Mouse (Mus musculus): ENCODE measurements at regions not wholly inside any gene's neighbourhood (a gene's known extent, or its start where the extent isn't known, plus 50 kb on each side); places are given as distances from the start of the nearest gene placed in this dataset.
A peak's percentile ranks its signal among the peaks of the same experiment; 100 is the strongest.
"Not testable (repeated sequence)": the region's sequence is repeated elsewhere in the genome, so short reads cannot be mapped to it uniquely, and the experiment has no call there.

- DNase-seq (ENCODE audit: low read depth, low spot score): not testable (repeated sequence)
These were observed 502.6 kb upstream of the Gdi2 start for GRCm38 (mm10) chr13:3035291-3035690.

GRCm38 (mm10) chr13:3037010-3037409 is 500.9 kb upstream of the Gdi2 start:
- DNase-seq (ENCODE audit: low read depth, low spot score): peak; percentile 29

GRCm38 (mm10) chr13:3046381-3047105 is 491.3 kb upstream of the Gdi2 start:
- DNase-seq (ENCODE audit: low read depth, low spot score): not testable (repeated sequence)

- not testable (repeated sequence) for DNase-seq (ENCODE audit: low read depth, low spot score)
These were observed 454.4 kb upstream of the Gdi2 start for GRCm38 (mm10) chr13:3083480-3083879.

DNA sequence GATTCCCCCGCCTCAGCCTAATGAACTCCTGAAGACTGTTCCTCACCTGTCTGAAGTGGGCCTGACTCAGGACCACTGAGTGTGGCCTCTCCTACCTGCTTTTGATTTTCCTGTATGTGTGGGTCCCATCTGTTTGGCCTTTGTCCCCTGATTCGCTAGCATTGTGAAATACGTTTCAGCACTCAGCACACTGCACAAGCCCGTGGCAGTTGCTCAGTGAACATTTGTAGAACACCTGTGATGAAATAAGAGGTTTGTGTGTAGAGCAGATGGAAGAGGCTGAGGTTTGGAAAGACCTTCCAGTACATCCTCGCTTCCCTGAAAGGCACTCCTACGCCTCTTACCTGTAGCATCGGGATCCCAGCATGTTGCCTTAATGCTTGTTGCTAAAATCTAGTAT is 447.9 kb upstream of the Gdi2 start:
- not testable (repeated sequence) for DNase-seq (ENCODE audit: low read depth, low spot score)

DNA sequence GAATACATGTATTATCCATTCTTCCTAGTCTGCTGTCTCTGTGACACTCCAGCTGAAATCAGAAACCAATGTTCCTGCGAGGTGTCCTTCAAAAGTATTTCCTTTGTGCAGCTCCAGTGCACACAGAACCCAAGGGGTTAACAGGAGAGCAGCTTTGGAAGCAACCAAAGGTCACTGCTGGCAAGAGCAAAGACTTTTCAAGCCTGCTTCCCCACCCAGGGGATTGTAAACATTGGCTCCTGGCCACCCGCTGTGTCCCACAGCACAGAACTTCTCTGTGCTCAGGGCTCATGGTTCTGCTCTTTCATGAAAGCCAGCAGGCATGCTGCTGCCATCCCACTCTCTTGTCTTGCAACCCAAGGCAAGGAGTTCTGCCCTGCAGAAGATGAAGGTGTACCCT is 431.3 kb upstream of the Gdi2 start:
- not testable (repeated sequence) for DNase-seq (ENCODE audit: low read depth, low spot score)

GRCm38 (mm10) chr13:3128150-3128549 is 409.7 kb upstream of the Gdi2 start:
- not testable (repeated sequence) for DNase-seq (ENCODE audit: low read depth, low spot score)

DNA sequence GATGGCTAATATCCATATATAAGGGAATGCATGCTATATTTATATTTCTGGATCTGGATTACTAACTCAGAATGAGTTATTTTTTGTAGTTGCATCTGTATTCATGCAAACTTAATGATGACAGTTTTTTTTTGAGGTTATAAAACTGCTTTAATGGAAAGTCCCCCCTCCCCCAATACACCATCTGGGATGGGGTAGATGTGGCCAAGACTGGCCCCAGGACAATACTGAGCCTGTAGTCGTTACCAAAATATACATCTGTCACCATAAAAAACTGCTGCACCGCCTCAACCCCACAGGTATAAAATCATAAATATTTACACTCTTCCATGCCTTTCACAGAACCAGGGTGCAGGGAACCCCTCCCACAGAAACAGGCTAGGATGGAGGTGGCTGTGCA is 400.6 kb upstream of the Gdi2 start:
- DNase-seq (ENCODE audit: low read depth, low spot score): not testable (repeated sequence)

DNA sequence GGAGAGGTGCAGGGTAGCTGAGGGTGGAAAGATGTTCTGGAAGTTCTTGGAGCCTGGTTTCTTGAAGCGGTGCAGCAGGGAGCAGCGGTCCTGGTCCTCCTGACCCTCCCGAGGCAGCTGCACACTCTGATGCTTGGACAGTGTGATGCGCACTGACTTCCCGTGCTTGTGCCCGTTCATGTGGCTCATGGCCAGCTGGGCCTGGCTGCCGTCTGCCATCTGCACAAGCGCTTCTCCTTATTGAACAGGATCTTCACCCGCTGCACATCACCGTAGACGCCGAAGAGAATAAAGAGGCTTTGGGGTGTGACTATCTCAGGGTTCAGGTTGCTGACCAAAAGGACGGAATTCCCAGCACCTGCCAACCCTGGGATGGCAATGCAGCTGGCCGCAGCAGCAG is 399.2 kb upstream of the Gdi2 start:
- DNase-seq (ENCODE audit: low read depth, low spot score): no peak

DNA sequence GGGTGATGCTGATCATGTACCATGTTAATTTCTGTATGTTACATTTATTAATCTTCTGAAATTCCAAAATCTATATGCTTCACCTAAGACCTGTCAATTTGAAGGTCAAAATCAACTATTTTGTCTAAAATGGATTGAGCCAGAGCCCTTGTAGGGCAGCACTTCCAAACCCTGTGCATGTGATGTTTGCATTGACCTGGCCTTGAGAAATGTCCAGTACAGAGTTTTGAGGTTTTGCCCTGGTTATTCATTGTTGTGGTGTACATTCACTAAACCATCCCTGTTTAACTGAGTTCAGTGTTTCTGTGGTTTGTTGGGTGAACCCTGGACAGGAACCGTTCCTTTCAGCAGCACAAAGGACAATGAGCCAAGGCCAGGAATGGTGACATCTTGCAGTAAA is 392.4 kb upstream of the Gdi2 start:
- DNase-seq (ENCODE audit: low read depth, low spot score): not testable (repeated sequence)
